Mouse (Mus musculus): ENCODE data around the gene Mast3.
"Not testable (repeated sequence)": the region's sequence is repeated elsewhere in the genome, so short reads cannot be mapped to it uniquely, and the experiment has no call there.

Mast3 gene

GRCm38 (mm10) chr8:70833520-70833919, 28.7 kb upstream of the Mast3 start:
- no peak for DNase-seq (ENCODE audit: low read depth)

- DNase-seq (ENCODE audit: low read depth), result no peak
Measured at GRCm38 (mm10) chr8:70833018-70833482, 28.2 kb upstream of the Mast3 start.

GRCm38 (mm10) chr8:70832371-70832770, 27.5 kb upstream of the Mast3 start:
- no peak for DNase-seq (ENCODE audit: low read depth)

GRCm38 (mm10) chr8:70831517-70831916, 26.7 kb upstream of the Mast3 start:
- no peak for DNase-seq (ENCODE audit: low read depth)

- no peak for DNase-seq (ENCODE audit: low read depth)
Measured at GRCm38 (mm10) chr8:70827796-70828195, 22.9 kb upstream of the Mast3 start.

- no peak for DNase-seq (ENCODE audit: low read depth)
Measured at GRCm38 (mm10) chr8:70827010-70827409, 22.2 kb upstream of the Mast3 start.

GRCm38 (mm10) chr8:70825816-70826215, 21.0 kb upstream of the Mast3 start:
- no peak for DNase-seq (ENCODE audit: low read depth)

- no peak for DNase-seq (ENCODE audit: low read depth)
Measured at GRCm38 (mm10) chr8:70823802-70824201, 18.9 kb upstream of the Mast3 start.

- not testable (repeated sequence) for DNase-seq (ENCODE audit: low read depth)
Measured at GRCm38 (mm10) chr8:70822594-70822993, 17.7 kb upstream of the Mast3 start.

- no peak for DNase-seq (ENCODE audit: low read depth)
Measured at GRCm38 (mm10) chr8:70821992-70822391, 17.1 kb upstream of the Mast3 start.

- no peak for DNase-seq (ENCODE audit: low read depth)
Measured at GRCm38 (mm10) chr8:70821399-70821962, 16.6 kb upstream of the Mast3 start.

- no peak for DNase-seq (ENCODE audit: low read depth)
Measured at GRCm38 (mm10) chr8:70820101-70820935, 15.5 kb upstream of the Mast3 start.

- DNase-seq (ENCODE audit: low read depth), result peak; percentile 47
Measured at GRCm38 (mm10) chr8:70816679-70817078, 11.8 kb upstream of the Mast3 start.

GRCm38 (mm10) chr8:70812885-70813284, 8.0 kb upstream of the Mast3 start:
- no peak for DNase-seq (ENCODE audit: low read depth)

GRCm38 (mm10) chr8:70812055-70812454, 7.2 kb upstream of the Mast3 start:
- DNase-seq (ENCODE audit: low read depth), result no peak

GRCm38 (mm10) chr8:70810962-70811680, 6.3 kb upstream of the Mast3 start:
- DNase-seq (ENCODE audit: low read depth), result no peak

- no peak for DNase-seq (ENCODE audit: low read depth)
Measured at GRCm38 (mm10) chr8:70808955-70809701, 4.3 kb upstream of the Mast3 start.

- no peak for DNase-seq (ENCODE audit: low read depth)
Measured at GRCm38 (mm10) chr8:70808239-70808638, 3.4 kb upstream of the Mast3 start, which contains the start of gene Il12rb1. Gene Il12rb1, plus strand, starts transcription at chr8:70808449.

- no peak for DNase-seq (ENCODE audit: low read depth)
Measured at GRCm38 (mm10) chr8:70807304-70807703, 2.5 kb upstream of the Mast3 start.

- DNase-seq (ENCODE audit: low read depth), result no peak
Measured at GRCm38 (mm10) chr8:70806541-70806940, 1.7 kb upstream of the Mast3 start.

- no peak for DNase-seq (ENCODE audit: low read depth)
Measured at GRCm38 (mm10) chr8:70803761-70804480, 933 bp downstream of the Mast3 start.
